Mouse (Mus musculus) lung, postnatal 0 days (tissue): ENCODE results near the gene Taf8. TPM values are rescaled to one million over a fixed set of nuclear protein-coding genes. Genes with fewer than 3 reads are reported as not detected.

Experiments used
- ATAC-seq: fragments of 200-750 bp; cut with Nextera tagmentation; 2 replicates; pipeline ENCODE4 v1.8.0; 2017; ENCODE audit warnings: moderate library complexity
- DNase-seq: peaks from one replicate; pipeline ENCODE4 v3.0.0-alpha.2; 2016; ENCODE audit warnings: low spot score
- H3K27ac ChIP-seq: fragments of 300-500 bp; sonication (generic); 2 replicates; pipeline ENCODE4 v1.5.1; 2014; ENCODE audit warnings: antibody characterized with exemption, mild to moderate bottlenecking, low read length, mixed read lengths
- H3K27me3 ChIP-seq: fragments of 300-500 bp; sonication (generic); replicated peaks from 2 replicates; pipeline ENCODE4 v1.6.1; 2014; ENCODE audit warnings: low read length, mixed read lengths; ENCODE audit not compliant: insufficient read depth
- H3K36me3 ChIP-seq: fragments of 300-500 bp; sonication (generic); 2 replicates; pipeline ENCODE4 v1.6.1; 2014; ENCODE audit warnings: low read length, mixed read lengths; ENCODE audit not compliant: insufficient read depth
- H3K4me1 ChIP-seq: fragments of 300-500 bp; sonication (generic); 2 replicates; pipeline ENCODE4 v1.6.1; 2014; ENCODE audit warnings: antibody characterized with exemption, low read depth, low read length, mixed read lengths; ENCODE audit not compliant: insufficient read depth
- H3K4me2 ChIP-seq: fragments of 300-500 bp; sonication (generic); replicated peaks from 2 replicates; pipeline ENCODE4 v1.6.1; 2014; ENCODE audit warnings: low read depth, mild to moderate bottlenecking, low read length, moderate library complexity, mixed read lengths
- H3K4me3 ChIP-seq: fragments of 300-500 bp; sonication (generic); 2 replicates; pipeline ENCODE4 v1.5.1; 2014; ENCODE audit warnings: low read depth, low read length
- H3K9ac ChIP-seq: fragments of 300-500 bp; sonication (generic); replicated peaks from 2 replicates; pipeline ENCODE4 v1.6.1; 2014; ENCODE audit warnings: low read depth, mild to moderate bottlenecking
- H3K9me3 ChIP-seq: fragments of 300-500 bp; sonication (generic); 2 replicates; pipeline ENCODE4 v1.6.1; 2016; ENCODE audit warnings: low read length, mixed read lengths
- CTCF ChIP-seq: IDR thresholded peaks from 2 replicates; pipeline ENCODE4 v1.5.1; 2016; ENCODE audit warnings: antibody characterized with exemption, mild to moderate bottlenecking
- EP300 ChIP-seq: IDR thresholded peaks from 2 replicates; pipeline ENCODE4 v1.6.1; 2016; ENCODE audit warnings: antibody characterized with exemption, mild to moderate bottlenecking, control low read depth
- WGBS: fragments of 180-500 bp; shearing (Covaris S2); extraction: QIAGEN DNeasy Blood & Tissue Kit; methylation state at CpG from one replicate; pipeline ENCODE4 v1.1.7; 2014; 5-methylcytosine and 5-hydroxymethylcytosine counted together
- polyA plus RNA-seq: library from polyadenylated mRNA; unstranded; fragments of >200 nt; fragmentation: Nextera tagmentation; extraction: Ambion mirVana; gene quantifications from 2 replicates; pipeline ENCODE4 v1.2.1, GENCODE M21; 2015

Gene Taf8
- polyA plus RNA-seq, 1 experiment from 2014 or later: 22.4 TPM

DNA sequence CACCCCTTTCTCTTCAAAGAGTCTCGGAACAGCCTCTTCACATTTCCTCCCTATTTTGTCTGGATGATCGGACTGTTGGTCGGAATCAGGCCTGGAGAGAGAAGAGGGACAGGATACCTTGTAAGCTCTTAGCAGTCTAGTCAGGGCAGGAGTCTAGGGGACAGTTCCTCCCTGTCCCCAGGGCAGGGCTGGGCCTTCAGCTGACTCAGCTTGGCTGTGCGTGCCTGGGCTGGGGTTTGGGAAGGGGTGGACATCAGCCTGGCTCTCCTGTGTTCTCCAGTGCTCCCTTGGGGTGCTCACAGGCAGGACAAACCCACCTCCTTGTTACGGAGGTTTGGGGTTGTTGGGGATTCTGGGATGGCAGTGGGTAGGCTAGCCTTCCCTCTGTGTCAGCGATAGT, 63.5 kb downstream of the Taf8 start:
- no peaks in the 10 kb centered on the region for H3K27me3 ChIP-seq
- no peaks in the 10 kb centered on the region for H3K9me3 ChIP-seq
- TF ChIP-seq CTCF (no peak), EP300 (no peak)
- peak overlapping the region; percentile 74 for H3K4me2 ChIP-seq
- H3K4me3 ChIP-seq: no peak overlapping the region
- peak overlapping the region; percentile 71 for H3K27ac ChIP-seq
- 65% methylated on average over 6 of the region's 6 CpGs for WGBS
- peaks cover 14% of the 10 kb centered on the region; the same call in 1 of the 2 replicates for H3K4me1 ChIP-seq
- no peaks in the 10 kb centered on the region for H3K36me3 ChIP-seq
- no peak overlapping the region for H3K9ac ChIP-seq
- ATAC-seq: no peak
- DNase-seq: no peak

DNA sequence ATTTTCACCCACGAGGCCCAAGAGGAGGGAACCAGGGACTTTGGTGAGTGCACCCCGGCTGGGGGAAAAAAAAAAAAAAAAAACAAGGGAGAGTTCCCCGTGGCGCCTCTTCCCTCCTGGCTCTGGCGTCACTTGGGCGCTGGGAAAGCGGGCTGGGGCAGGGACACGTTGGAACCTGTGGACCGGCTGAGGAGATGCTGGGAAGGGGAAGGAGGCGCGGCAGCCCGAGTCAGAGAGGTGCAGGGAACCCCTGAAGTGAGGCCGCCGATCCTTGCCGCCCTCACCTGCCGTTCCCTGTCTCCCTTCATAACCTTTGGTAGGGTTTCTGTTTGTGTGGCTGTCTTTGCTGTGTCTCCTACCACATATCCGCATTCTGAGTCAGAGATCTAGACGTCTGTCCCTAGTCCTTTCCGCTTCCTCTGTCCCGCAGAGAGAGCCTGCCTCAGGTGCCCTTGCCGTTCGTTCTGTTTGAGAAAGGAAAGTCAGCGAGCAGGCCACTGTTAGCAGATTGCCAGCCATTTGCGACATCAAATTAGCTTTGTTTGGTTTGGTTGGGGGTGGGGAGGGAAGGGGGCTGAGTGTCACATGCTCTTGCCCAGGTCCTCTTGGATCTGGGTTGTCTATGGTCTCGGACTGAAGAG, 65.1 kb downstream of the Taf8 start, which contains the start of gene 1700001C19Rik:
1700001C19Rik (minus strand) TSS at position 470 of the 641 bp plus-strand sequence.
- Histone ChIP-seq H3K4me3 (peak within 1 kb of the TSS; percentile 56), H3K9ac (peak within 1 kb of the TSS; percentile 51), H3K27me3 (no peaks in the 10 kb centered on the region), H3K27ac (peak within 1 kb of the TSS; percentile 84), H3K4me1 (peaks cover 14% of the 10 kb centered on the region; the same call in 1 of the 2 replicates), H3K4me2 (peak within 1 kb of the TSS; percentile 74), H3K9me3 (no peaks in the 10 kb centered on the region), H3K36me3 (no peaks in the 10 kb centered on the region)
- DNase-seq (peak; percentile 39), ATAC-seq (peak; percentile 20)
- WGBS: 4% methylated on average over 23 of the region's 25 CpGs
- TF ChIP-seq CTCF (no peak), EP300 (no peak)

DNA sequence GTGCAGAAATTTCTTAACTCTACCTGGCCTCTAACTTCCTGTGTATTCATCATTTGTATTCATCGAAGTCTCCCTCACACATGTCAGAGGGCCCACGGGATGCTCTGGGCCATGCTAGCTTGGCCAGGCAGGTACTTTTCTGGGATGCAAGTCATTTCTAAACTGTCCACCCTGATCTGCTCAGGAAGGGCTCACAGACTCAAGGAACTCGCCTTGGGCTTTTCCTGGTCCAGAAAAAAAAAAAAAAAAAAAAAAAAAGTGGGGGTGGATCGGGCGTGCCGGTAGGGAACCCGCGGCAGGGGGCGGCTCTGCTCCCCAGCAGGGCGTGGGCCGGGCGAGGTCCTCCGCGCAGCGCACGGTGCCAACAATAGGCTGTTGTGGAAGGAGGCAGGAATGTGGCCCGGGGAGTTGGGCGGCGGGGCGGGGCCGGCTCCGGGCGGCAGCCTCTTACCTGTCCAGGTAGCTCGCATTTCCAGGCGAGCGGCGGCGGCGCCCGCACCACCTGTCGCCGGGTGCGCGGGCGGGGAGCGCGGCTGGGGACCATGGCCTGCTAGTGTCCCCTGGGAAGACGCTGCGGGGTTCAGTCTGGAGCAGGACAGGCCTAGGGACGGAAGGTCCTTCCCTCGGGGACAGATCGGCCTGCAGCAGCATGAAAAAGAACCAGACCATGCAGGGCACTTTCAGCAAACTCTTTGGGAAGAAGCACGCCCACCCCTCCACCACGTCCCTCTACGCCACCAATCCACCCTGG, 65.8 kb downstream of the Taf8 start, which contains the start of gene AI661453:
AI661453 (plus strand) TSS at position 460 of the 751 bp plus-strand sequence.
- Histone ChIP-seq H3K4me3 (peak within 1 kb of the TSS; percentile 56), H3K9me3 (no peaks in the 10 kb centered on the region), H3K27ac (peak within 1 kb of the TSS; percentile 84), H3K27me3 (no peaks in the 10 kb centered on the region), H3K36me3 (no peaks in the 10 kb centered on the region), H3K4me2 (peak within 1 kb of the TSS; percentile 74), H3K9ac (peak within 1 kb of the TSS; percentile 51), H3K4me1 (peaks cover 14% of the 10 kb centered on the region; the same call in 1 of the 2 replicates)
- ATAC-seq (peak; percentile 96), DNase-seq (peak; percentile 90)
- WGBS: 2% methylated on average over 42 of the region's 45 CpGs
- TF ChIP-seq EP300: no peak
- TF ChIP-seq CTCF: peak; percentile 39

Other genes starting within 250 kb of the Taf8 start
- 43.2 and 47.5 TPM in 2 replicates for gene Mrps10, start 133.4 kb downstream of the Taf8 start, polyA plus RNA-seq
- gene Guca1b, start 116.9 kb downstream of the Taf8 start, polyA plus RNA-seq: 0.23 and 0.43 TPM in 2 replicates
- gene Guca1a, start 101.7 kb downstream of the Taf8 start, polyA plus RNA-seq: 1.9 and 2.0 TPM in 2 replicates
- gene AI661453, start 65.7 kb downstream of the Taf8 start, polyA plus RNA-seq: 2.8 and 3.3 TPM in 2 replicates
- gene 1700001C19Rik, start 64.9 kb downstream of the Taf8 start, polyA plus RNA-seq: 0.15 and 0.44 TPM in 2 replicates
- 195 and 214 TPM in 2 replicates for gene Ccnd3, start 2.8 kb upstream of the Taf8 start, polyA plus RNA-seq
- gene Bysl, start 109.2 kb upstream of the Taf8 start, polyA plus RNA-seq: 9.9 and 10.4 TPM in 2 replicates
- 31.6 and 32.8 TPM in 2 replicates for gene Med20, start 109.3 kb upstream of the Taf8 start, polyA plus RNA-seq
- 0.64 and 1.4 TPM in 2 replicates for gene Gm20517, start 109.3 kb upstream of the Taf8 start, polyA plus RNA-seq
- 3.3 and 4.1 TPM in 2 replicates for gene Usp49, start 128.4 kb upstream of the Taf8 start, polyA plus RNA-seq
- gene Tomm6, start 186.1 kb upstream of the Taf8 start, polyA plus RNA-seq: 303 and 324 TPM in 2 replicates
- gene Frs3, start 186.7 kb upstream of the Taf8 start, polyA plus RNA-seq: 4.1 TPM in 2 replicates
- gene Gm21981, start 192.2 kb upstream of the Taf8 start, polyA plus RNA-seq: 0.18 and 0.42 TPM in 2 replicates
- 0.94 and 1.9 TPM in 2 replicates for gene Prickle4, start 192.4 kb upstream of the Taf8 start, polyA plus RNA-seq
- 22.6 and 25.4 TPM in 2 replicates for gene Pgc, start 224.6 kb upstream of the Taf8 start, polyA plus RNA-seq
- gene Tfeb, start 234.7 kb upstream of the Taf8 start, polyA plus RNA-seq: 17.8 and 21.3 TPM in 2 replicates